Mouse (Mus musculus) ES-E14 (cell line): ENCODE data around the gene Mob2.

Experiments
- CHD2 ChIP-seq: IDR thresholded peaks from 2 replicates; pipeline ENCODE4 v1.6.1; 2014; ENCODE audit warnings: mild to moderate bottlenecking, low read depth, low read length, inconsistent platforms
- HCFC1 ChIP-seq: IDR thresholded peaks from 2 replicates; pipeline ENCODE4 v1.6.1; 2012; ENCODE audit warnings: low read length, inconsistent platforms, borderline replicate concordance; ENCODE audit not compliant: insufficient read depth
- MAFK ChIP-seq: IDR thresholded peaks from 2 replicates; pipeline ENCODE4 v1.6.1; 2014; ENCODE audit warnings: mild to moderate bottlenecking, low read depth, low read length, inconsistent platforms; ENCODE audit not compliant: insufficient read depth
- ZC3H11A ChIP-seq: IDR thresholded peaks from 2 replicates; pipeline ENCODE4 v1.6.1; 2012; ENCODE audit warnings: low read depth, mild to moderate bottlenecking, inconsistent platforms, low read length, borderline replicate concordance
- ZNF384 ChIP-seq: IDR thresholded peaks from 2 replicates; pipeline ENCODE4 v1.6.1; 2012; ENCODE audit warnings: low read depth, low read length, inconsistent platforms

- TF ChIP-seq ZC3H11A (no peak), MAFK (no peak), ZNF384 (no peak), HCFC1 (no peak), CHD2 (no peak)
These were observed 26.7 kb downstream of the Mob2 start for GRCm38 (mm10) chr7:142034198-142034597.
